Mouse (Mus musculus) heart, adult 18-20 months (tissue): ENCODE measurements at regions not wholly inside any gene's neighbourhood (a gene's known extent, or its start where the extent isn't known, plus 50 kb on each side); places are given as distances from the start of the nearest gene placed in this dataset.

Experiments
- DNase-seq, 2 experiments: peaks; one replicate each; pipeline ENCODE4 v3.0.0; 2021 to 2022; ENCODE audit warnings: mixed read lengths in 1 of 2

- DNase-seq = no peak
Observed at GRCm38 (mm10) chr8:86159074-86159783, 318.5 kb downstream of the Phkb start.

GRCm38 (mm10) chr8:86147586-86147985, 306.8 kb downstream of the Phkb start:
- no peak for DNase-seq

- DNase-seq = no peak
Observed at GRCm38 (mm10) chr8:86125244-86125643, 284.5 kb downstream of the Phkb start.

- DNase-seq = no peak
Observed at GRCm38 (mm10) chr8:86124655-86125054, 283.9 kb downstream of the Phkb start.
